Mouse (Mus musculus) midbrain, embryonic 10.5 days (tissue): ENCODE data around the gene Ackr2. TPM values are rescaled to one million over a fixed set of nuclear protein-coding genes. Genes with fewer than 3 reads are reported as not detected.

Source experiments
- DNase-seq: peaks from one replicate; pipeline ENCODE4 v3.0.0-alpha.2; 2017; ENCODE audit warnings: low spot score
- H3K27ac ChIP-seq: fragments of 300-500 bp; sonication (generic); replicated peaks from 2 replicates; pipeline ENCODE4 v1.5.1; 2016; ENCODE audit warnings: mild to moderate bottlenecking
- H3K27me3 ChIP-seq: fragments of 300-500 bp; sonication (generic); 2 replicates; pipeline ENCODE4 v1.6.1; 2016; ENCODE audit warnings: low read depth, mild to moderate bottlenecking; ENCODE audit not compliant: poor library complexity, severe bottlenecking
- H3K36me3 ChIP-seq: fragments of 300-500 bp; sonication (generic); 2 replicates; pipeline ENCODE4 v1.6.1; 2016; ENCODE audit warnings: mild to moderate bottlenecking, moderate library complexity
- H3K4me1 ChIP-seq: fragments of 300-500 bp; sonication (generic); 2 replicates; pipeline ENCODE4 v1.6.1; 2016
- H3K4me3 ChIP-seq: fragments of 300-500 bp; sonication (generic); 2 replicates; pipeline ENCODE4 v1.5.1; 2016; ENCODE audit warnings: mild to moderate bottlenecking, moderate library complexity
- H3K9me3 ChIP-seq: fragments of 300-500 bp; sonication (generic); replicated peaks from 2 replicates; pipeline ENCODE4 v1.6.1; 2016; ENCODE audit warnings: mild to moderate bottlenecking
- WGBS: fragments of 180-500 bp; shearing (Covaris S2); methylation state at CpG from one replicate; pipeline ENCODE4 v1.1.7; 2016; 5-methylcytosine and 5-hydroxymethylcytosine counted together
- polyA plus RNA-seq: library from polyadenylated mRNA; unstranded; fragments of >200 nt; fragmentation: Nextera tagmentation; extraction: Ambion mirVana; gene quantifications from 2 replicates; pipeline ENCODE4 v1.2.1, GENCODE M21; 2016

Gene Ackr2
- 0.78 and 0.84 TPM in 2 replicates for polyA plus RNA-seq

DNA sequence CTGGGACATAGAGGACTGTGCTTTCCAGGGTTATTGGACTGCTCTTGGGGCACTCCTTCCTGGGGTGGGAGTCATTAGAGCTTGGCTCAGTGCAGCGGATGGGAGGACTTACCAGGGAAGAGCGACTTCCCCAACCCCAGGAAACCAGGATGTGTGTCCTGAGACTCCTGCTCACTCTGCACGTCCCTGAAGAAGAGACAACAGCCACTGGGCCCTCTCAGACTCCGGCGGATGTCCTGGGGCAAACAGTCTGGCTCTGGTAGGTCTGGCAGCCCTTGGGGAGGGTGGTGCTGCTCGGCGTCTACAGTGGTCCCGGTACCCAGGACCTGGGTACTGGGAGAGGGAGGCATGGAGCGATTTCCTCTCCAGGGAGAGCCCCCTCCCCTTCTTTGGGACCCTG, at the start of gene Ackr2:
Gene Ackr2, plus strand, starts transcription at position 111 of the 400 bp plus-strand sequence.
- WGBS: 86% methylated on average over 9 of the region's 9 CpGs

DNA sequence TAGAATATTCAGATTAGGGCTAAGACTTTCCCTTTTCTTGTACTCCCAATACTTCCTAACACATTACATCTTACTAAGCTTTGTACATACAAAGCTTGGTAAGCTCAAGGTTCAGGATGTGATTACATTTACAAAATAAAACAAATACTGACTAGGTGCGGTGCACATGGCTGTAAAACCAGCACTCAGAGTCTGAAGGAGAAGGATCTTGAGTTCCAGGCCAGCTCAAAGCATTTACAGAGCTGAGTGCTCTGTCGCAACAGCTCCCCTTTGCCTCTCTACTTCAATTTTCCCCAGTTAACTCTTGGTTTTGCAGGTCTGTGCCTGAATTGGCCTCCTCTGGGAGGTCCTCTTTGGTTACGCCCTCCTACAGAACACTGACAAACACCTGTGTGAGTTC, 43.9 kb upstream of the Ackr2 start:
- no peak overlapping the region for H3K27ac ChIP-seq
- peaks cover 47% of the 10 kb centered on the region for H3K36me3 ChIP-seq
- no peaks in the 10 kb centered on the region for H3K27me3 ChIP-seq
- WGBS: 92% methylated on average over 3 of the region's 3 CpGs
- H3K4me1 ChIP-seq: peaks cover 29% of the 10 kb centered on the region
- no peak overlapping the region for H3K4me3 ChIP-seq
- DNase-seq: no peak
- no peaks in the 10 kb centered on the region for H3K9me3 ChIP-seq

More for the DNA sequence above, at the start of gene Ackr2:
- H3K4me1 ChIP-seq: peaks cover 5% of the 10 kb centered on the region; the same call in 1 of the 2 replicates
- no peak for DNase-seq
- no peaks in the 10 kb centered on the region for H3K27me3 ChIP-seq
- H3K4me3 ChIP-seq: no peak within 1 kb of the TSS
- no peaks in the 10 kb centered on the region for H3K9me3 ChIP-seq
- no peaks in the 10 kb centered on the region for H3K36me3 ChIP-seq
- H3K27ac ChIP-seq: no peak within 1 kb of the TSS

DNA sequence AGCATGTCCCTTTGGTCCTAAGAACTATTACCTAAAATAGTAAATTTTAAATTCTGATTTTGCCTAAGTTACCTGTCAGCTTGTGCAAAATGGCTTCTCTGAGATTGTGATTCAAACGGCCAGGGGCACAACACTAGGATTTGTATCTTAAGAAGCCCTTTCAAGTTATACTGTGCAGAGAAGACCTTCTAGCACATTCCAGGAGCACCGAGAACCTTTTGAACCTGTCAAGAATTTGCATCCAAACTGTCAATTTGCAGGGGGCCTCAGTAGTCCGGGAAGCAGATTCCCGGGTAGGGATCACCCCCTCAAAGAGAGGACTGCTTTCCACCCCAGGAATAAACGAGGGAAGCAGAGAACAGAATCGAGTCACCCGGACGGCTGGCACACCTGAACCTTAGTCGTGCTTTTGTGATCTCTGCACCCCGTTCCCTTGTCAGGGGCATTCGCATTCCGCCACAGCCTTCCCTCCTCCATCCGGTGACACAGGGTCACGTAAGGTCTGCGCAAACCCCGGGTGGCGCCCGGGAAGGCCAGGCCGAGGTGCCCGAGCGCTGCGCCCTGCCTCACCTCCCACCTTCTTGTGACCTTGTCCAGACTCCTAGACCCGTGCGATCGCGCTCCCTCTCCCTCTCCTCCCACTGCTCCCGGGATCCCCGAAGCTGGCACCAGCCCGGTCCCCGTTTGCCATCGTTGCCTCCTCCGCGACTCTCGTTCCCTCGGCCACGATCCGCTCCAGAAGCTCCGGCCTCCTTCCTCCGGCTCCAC, 41.3 kb upstream of the Ackr2 start:
- H3K27ac ChIP-seq: peak overlapping the region; percentile 98
- peaks cover 28% of the 10 kb centered on the region for H3K36me3 ChIP-seq
- DNase-seq: no peak
- no peaks in the 10 kb centered on the region for H3K27me3 ChIP-seq
- peaks cover 29% of the 10 kb centered on the region for H3K4me1 ChIP-seq
- peak overlapping the region; percentile 79 for H3K4me3 ChIP-seq
- no peaks in the 10 kb centered on the region for H3K9me3 ChIP-seq
- WGBS: 2% methylated on average over 39 of the region's 39 CpGs

DNA sequence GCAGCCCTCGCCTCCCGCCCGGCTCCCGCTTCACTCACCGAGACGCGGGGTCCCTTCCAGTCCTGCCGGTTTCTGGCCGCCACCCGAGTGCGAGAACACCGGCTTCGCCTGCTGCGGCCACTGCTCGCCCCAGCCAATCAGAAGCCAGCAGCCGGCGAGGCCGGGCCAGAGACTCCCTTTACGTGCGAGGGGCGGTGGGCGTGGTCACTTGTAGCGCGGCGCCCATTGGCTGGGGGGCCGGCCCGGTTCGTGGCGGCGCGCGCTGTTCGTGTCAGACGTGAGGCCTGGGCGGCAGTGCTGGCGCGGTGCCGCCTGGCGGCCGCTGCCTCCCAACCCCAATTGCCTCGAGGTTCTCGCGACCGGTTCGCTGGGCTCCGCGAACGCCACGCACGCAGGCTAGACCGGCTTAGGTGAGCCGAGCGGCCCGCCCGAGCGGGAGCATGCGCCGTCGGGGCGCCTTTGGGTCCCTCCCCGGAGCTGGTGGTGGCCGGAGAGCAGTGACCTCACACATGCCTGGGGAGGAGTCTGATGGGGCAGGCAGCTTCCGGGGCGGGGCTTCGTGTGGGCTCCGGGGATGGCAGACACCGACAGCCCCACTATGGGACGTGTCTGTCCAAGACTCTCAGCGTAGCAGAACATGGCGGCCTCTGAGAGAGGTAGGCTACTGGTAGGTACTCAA, 40.5 kb upstream of the Ackr2 start:
- under 1% methylated on average over 70 of the region's 70 CpGs for WGBS
- no peaks in the 10 kb centered on the region for H3K27me3 ChIP-seq
- peaks cover 20% of the 10 kb centered on the region for H3K36me3 ChIP-seq
- peak overlapping the region; percentile 79 for H3K4me3 ChIP-seq
- DNase-seq: peak; percentile 99
- H3K4me1 ChIP-seq: peaks cover 29% of the 10 kb centered on the region
- H3K9me3 ChIP-seq: no peaks in the 10 kb centered on the region
- peak overlapping the region; percentile 98 for H3K27ac ChIP-seq

DNA sequence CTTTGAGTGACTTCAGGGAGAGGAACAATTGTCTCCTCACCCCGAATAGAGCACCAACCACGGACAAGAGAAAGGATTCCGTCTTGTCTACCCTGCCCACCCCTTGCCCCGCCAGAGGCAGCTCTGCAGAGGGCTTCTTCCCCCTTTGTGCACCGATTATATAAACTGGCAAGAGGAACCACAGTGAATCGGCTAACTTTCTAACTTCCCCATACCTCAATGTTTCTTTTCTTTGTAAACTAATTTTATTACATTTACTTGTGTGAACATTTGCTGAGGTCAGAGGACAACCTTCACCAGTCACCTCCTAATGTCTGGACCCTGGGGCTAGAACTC, 40.0 kb upstream of the Ackr2 start, which contains the start of gene Higd1a:
Gene Higd1a, minus strand, starts transcription at position 210 of the 336 bp plus-strand sequence.
- H3K9me3 ChIP-seq: no peaks in the 10 kb centered on the region
- H3K27ac ChIP-seq: peak within 1 kb of the TSS; percentile 98
- peaks cover 18% of the 10 kb centered on the region for H3K36me3 ChIP-seq
- 17% methylated on average over 6 of the region's 6 CpGs for WGBS
- DNase-seq: no peak
- H3K4me1 ChIP-seq: peaks cover 29% of the 10 kb centered on the region
- peak within 1 kb of the TSS; percentile 79 for H3K4me3 ChIP-seq
- no peaks in the 10 kb centered on the region for H3K27me3 ChIP-seq

DNA sequence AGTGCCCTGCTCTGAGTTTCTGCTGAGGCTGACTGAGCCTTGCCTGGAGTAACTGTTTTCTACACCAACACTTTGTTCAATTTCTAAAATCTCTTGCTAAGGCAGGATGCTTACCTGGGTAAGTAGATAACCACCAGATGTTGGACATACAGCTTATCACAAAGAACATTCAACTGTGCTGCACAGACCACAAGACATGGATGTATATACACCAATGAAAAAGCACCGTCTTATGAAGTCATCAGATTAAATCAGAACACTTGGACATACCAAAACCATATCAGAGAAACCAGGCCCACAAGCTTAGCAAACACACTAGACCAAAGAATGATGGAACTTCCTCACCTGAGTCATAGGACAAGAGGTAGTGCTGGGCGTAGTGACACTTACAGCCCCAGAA, 38.8 kb upstream of the Ackr2 start:
- Histone ChIP-seq H3K4me1 (peaks cover 29% of the 10 kb centered on the region), H3K27ac (no peak overlapping the region), H3K4me3 (no peak overlapping the region), H3K27me3 (no peaks in the 10 kb centered on the region), H3K9me3 (no peaks in the 10 kb centered on the region), H3K36me3 (peaks cover 11% of the 10 kb centered on the region)
- no peak for DNase-seq
- 96% methylated on average over 2 of the region's 2 CpGs for WGBS

DNA sequence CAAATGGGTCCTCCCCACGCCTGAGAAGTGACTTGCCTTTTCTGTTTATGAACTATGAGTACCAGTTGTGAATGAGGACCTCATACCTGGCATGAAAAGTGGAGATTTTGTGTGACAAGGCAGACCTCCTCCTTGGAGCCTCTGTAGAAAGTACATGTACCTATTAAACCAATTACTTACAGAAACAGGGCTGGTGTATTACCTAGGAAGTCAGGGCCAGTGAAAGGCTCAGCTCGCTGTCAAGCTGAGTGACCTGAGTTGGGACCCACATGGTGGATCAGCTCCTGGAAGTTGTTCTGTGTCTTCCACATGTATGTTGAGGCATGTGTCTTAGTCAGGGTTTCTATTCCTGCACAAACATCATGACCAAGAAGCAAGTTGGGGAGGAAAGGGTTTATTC, 37.2 kb upstream of the Ackr2 start:
- H3K27me3 ChIP-seq: no peaks in the 10 kb centered on the region
- H3K4me1 ChIP-seq: peaks cover 24% of the 10 kb centered on the region
- H3K36me3 ChIP-seq: peaks cover 11% of the 10 kb centered on the region
- H3K9me3 ChIP-seq: no peaks in the 10 kb centered on the region
- WGBS: 89% methylated on average over 2 of the region's 2 CpGs
- H3K4me3 ChIP-seq: no peak overlapping the region
- DNase-seq: no peak
- no peak overlapping the region for H3K27ac ChIP-seq

DNA sequence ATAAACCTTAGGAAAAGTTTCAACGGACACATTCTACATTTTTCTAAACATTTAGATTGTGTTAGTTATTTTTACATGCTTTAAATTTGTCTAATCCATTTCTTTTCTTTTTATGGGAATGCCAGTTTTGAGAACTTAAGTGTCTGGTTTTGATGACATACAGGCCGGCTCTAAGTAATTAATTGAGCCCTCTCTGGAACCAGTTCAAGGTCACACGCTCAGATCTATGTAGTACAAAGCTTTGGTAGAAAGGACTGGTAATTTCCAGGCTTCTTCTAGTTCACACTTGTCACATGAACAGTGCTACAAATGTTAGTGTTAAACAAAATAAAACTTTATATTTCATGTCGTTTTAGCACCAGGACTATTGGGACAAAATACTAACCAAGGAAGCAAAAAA, 33.3 kb upstream of the Ackr2 start:
- H3K27me3 ChIP-seq: no peaks in the 10 kb centered on the region
- WGBS: 75% methylated on average over 4 of the region's 4 CpGs
- no peaks in the 10 kb centered on the region for H3K9me3 ChIP-seq
- H3K27ac ChIP-seq: no peak overlapping the region
- H3K36me3 ChIP-seq: peaks cover under 1% of the 10 kb centered on the region; the same call in 1 of the 2 replicates
- no peak overlapping the region for H3K4me3 ChIP-seq
- DNase-seq: no peak
- peaks cover 6% of the 10 kb centered on the region for H3K4me1 ChIP-seq

DNA sequence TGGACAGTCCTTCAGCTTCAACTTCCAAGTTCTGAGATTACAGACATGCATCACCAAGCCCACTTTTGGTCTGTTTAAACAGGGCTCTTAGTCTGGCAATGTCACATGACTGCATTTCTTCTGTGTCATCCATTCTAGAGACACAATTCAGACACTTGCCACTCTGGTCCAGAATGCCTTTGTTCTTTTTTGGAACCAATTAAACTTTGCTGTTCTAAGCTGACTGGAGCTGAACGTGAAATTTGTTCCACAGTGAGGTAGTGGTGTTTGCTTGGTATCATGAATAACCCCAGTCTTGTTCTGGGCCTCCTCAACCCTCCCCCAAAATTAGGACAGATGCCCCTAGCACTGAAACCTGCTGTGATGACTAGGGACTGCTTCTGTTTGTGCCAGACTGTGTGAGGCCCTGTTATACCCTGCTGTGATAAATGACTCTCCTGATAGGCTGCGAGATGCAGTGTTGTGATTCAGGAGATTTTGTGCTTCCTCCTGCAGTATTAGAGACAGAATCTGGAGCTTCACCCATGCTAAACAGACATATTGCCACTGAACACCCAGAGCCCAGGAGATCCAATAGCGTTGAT, 32.6 kb upstream of the Ackr2 start:
- Histone ChIP-seq H3K27me3 (no peaks in the 10 kb centered on the region), H3K27ac (no peak overlapping the region), H3K4me3 (no peak overlapping the region), H3K4me1 (peaks cover 6% of the 10 kb centered on the region), H3K9me3 (no peaks in the 10 kb centered on the region), H3K36me3 (no peaks in the 10 kb centered on the region)
- 55% methylated on average over 3 of the region's 3 CpGs for WGBS
- no peak for DNase-seq

DNA sequence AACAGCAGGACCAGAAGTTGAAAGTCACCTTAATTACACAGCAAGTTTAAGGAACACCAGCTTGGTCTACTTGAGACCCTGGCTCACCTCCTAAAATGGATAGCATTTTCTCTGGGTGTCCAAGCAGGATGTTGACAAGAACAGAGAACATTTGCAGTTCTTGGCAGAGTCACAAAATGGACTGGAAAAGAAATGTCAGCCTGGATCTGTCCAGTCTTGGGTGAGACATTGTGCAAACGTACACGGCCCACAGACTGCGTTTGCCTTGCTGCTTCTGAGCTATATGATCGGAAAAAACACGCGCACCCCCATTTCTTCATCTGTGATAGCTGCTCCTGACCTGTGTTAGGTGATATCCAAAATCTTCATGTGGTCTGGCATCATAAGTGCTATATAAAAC, 30.5 kb upstream of the Ackr2 start:
- no peaks in the 10 kb centered on the region for H3K27me3 ChIP-seq
- H3K4me3 ChIP-seq: no peak overlapping the region
- no peak for DNase-seq
- no peak overlapping the region for H3K27ac ChIP-seq
- H3K36me3 ChIP-seq: no peaks in the 10 kb centered on the region
- no peaks in the 10 kb centered on the region for H3K9me3 ChIP-seq
- H3K4me1 ChIP-seq: peaks cover 6% of the 10 kb centered on the region
- 94% methylated on average over 6 of the region's 6 CpGs for WGBS

DNA sequence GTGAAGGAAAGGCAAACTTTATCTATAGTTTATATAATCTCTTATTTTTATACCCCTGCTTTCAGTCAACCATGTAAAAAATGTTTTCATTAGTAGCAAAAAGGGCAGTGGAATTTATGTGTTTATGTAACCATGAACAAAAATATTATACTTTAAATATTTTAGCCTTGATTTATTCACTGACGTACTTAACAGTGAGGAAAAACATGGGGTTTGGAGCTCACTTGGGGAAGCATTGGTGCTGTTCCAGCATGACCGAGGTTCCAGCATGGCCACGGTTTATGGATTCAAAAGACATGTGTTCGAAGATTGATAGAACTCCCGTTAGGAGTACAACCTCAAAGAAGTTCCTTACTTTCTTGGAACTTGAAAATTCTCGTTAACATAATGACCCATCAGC, 29.9 kb upstream of the Ackr2 start:
- Histone ChIP-seq H3K4me1 (peaks cover 6% of the 10 kb centered on the region), H3K4me3 (no peak overlapping the region), H3K36me3 (no peaks in the 10 kb centered on the region), H3K9me3 (no peaks in the 10 kb centered on the region), H3K27ac (no peak overlapping the region), H3K27me3 (no peaks in the 10 kb centered on the region)
- 90% methylated on average over 6 of the region's 6 CpGs for WGBS
- no peak for DNase-seq

DNA sequence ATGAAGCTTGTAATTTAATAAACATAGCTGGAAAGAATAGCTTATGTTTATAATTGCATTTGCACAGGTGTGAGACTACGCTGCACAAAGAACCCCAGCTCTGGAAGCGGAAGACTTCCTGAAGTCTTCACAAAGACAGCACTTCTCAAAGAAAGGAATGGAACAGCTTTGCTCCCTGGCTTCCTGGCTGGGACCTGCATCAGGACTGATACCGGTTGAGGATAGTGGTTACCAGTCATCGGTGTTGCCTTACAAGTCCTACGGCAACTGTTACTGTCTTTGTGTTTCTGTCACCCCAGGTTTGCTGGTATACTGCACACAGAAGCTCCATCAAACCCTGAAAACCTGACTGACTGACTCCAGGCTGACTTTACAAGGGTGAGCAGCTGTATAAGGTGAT, 28.7 kb upstream of the Ackr2 start:
- 92% methylated on average over 5 of the region's 5 CpGs for WGBS

DNA sequence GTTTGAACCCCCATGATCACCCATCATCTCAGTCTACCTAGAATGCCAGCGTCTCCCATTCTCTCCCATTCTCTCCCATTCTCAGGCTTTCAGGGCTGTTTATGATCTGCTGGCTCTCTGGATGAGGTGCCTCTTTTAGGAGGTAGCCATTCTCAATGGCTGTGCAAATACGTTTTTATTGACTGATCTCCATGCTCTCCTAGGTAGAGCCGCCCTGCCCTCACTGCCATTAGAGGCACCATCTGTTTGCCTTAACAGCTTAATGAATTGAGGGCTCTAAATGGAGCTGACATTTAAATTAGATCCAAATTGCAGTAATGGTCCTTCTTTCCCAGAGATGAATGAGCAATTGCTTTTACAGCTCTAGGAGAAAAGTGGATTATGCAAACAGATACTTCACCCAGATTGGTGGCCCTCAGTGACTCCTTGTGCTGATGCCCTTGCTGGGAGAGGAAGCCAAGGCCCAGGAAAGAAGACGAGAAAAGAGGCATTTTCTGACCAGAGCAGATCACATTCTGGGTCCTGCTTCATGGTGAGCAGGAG, 28.1 kb upstream of the Ackr2 start:
- Histone ChIP-seq H3K4me3 (no peak overlapping the region), H3K27ac (no peak overlapping the region), H3K36me3 (no peaks in the 10 kb centered on the region), H3K4me1 (peaks cover 6% of the 10 kb centered on the region), H3K9me3 (no peaks in the 10 kb centered on the region), H3K27me3 (no peaks in the 10 kb centered on the region)
- WGBS: 71% methylated on average over 4 of the region's 4 CpGs
- no peak for DNase-seq

More for the DNA sequence above, 28.7 kb upstream of the Ackr2 start:
- Histone ChIP-seq H3K36me3 (no peaks in the 10 kb centered on the region), H3K4me3 (no peak overlapping the region), H3K4me1 (peaks cover 6% of the 10 kb centered on the region), H3K27me3 (no peaks in the 10 kb centered on the region), H3K9me3 (no peaks in the 10 kb centered on the region), H3K27ac (no peak overlapping the region)
- DNase-seq: no peak
